Mouse (Mus musculus) spleen, postnatal 10 days (tissue): ENCODE measurements around the gene Pradc1.
"Not testable (repeated sequence)": the region's sequence is repeated elsewhere in the genome, so short reads cannot be mapped to it uniquely, and the experiment has no call there.

Experiments used
- DNase-seq, 2 experiments: peaks; one replicate each; pipeline ENCODE4 v3.0.0; 2021 to 2022; ENCODE audit warnings: low spot score in 2 of 2

The Pradc1 gene

GRCm38 (mm10) chr6:85450697-85451663 lies 790 bp downstream of the Pradc1 start, which contains the start of gene Cct7:
Cct7 (plus strand) TSS chr6:85451514.
- DNase-seq: peak; percentile 97 to 99

- DNase-seq: not testable (repeated sequence)
These were observed 1.6 kb downstream of the Pradc1 start for GRCm38 (mm10) chr6:85450140-85450539.

DNA sequence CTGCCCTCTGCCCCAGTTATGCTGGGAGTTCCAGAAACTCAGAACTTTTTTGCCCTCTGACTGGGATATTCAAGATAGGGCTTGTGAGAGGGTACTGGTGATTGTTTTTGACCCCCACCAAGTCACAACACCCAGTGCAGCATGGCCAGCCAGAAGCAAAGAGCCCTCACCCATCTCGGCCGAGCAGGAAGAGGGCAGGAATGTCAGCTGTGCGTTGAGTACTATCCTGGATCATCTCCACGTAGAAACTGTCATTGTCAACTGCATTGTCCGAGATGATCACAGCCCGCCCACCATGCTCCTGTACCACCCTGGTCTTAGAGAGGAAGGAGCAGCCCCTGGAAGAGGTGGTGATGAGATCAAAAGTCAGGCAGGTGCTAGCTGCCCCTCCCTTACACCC lies 4.4 kb downstream of the Pradc1 start:
- no peak for DNase-seq

- no peak for DNase-seq
These were observed 6.5 kb downstream of the Pradc1 start for GRCm38 (mm10) chr6:85445286-85445685.

- no peak for DNase-seq
These were observed 7.4 kb downstream of the Pradc1 start for GRCm38 (mm10) chr6:85444266-85444965.

GRCm38 (mm10) chr6:85443488-85444233 lies 8.1 kb downstream of the Pradc1 start:
- no peak for DNase-seq

- DNase-seq: no peak
These were observed 10.6 kb downstream of the Pradc1 start for GRCm38 (mm10) chr6:85441142-85441541.

GRCm38 (mm10) chr6:85436631-85437030 lies 15.1 kb downstream of the Pradc1 start:
- no peak for DNase-seq

DNA sequence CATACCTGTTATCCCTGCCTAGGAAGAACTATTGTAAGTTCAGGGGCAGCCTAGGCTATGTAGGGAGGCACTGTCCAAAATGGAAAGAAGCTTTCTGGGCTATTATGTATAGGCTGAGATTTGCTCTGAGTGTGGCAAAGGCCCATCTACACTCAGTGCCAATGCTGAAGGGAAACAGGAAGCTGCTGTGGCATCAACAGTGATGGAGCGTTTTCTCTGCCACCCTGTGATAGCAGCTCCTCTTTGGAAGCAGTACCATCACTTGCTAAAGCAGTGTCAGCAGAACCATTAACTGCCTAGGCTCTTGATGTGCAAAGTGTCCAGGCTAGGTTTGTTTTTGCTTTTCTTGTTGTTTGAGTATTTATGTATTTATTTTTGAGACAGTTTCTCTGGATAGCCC lies 15.6 kb downstream of the Pradc1 start:
- DNase-seq: no peak

GRCm38 (mm10) chr6:85433865-85434264 lies 17.9 kb downstream of the Pradc1 start:
- DNase-seq: no peak

DNA sequence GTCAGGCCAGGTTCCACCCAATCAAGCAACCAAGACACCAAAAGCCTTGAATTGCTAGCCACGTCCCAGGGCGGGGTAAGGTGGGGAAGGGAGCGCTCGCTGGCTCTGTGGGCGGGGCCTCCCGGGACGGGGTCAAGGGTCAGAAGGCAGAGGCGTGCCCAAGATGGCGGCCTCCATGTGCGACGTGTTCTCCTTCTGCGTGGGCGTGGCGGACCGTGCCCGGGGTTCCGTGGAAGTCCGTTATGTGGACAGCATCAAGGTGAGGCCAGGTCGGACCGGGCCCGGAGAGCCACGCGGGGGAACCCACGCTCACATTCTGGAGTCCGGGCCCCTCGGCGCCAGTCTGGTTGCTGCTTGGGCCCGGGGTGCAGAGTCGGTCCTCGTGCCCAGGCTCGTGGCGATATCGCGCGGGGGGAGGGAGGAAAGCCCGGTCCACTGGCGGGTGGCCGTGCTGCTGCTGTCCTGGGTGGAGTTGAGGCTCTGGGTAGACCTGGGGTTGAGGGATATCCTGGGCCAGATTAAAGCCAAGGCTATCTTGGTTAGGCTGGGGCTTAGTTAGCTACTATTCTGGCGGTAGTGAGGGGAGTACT lies 19.8 kb downstream of the Pradc1 start, which contains the start of gene Smyd5:
Gene Smyd5, plus strand, starts transcription at position 148 of the 590 bp plus-strand sequence.
- DNase-seq: peak; percentile 79 to 92

DNA sequence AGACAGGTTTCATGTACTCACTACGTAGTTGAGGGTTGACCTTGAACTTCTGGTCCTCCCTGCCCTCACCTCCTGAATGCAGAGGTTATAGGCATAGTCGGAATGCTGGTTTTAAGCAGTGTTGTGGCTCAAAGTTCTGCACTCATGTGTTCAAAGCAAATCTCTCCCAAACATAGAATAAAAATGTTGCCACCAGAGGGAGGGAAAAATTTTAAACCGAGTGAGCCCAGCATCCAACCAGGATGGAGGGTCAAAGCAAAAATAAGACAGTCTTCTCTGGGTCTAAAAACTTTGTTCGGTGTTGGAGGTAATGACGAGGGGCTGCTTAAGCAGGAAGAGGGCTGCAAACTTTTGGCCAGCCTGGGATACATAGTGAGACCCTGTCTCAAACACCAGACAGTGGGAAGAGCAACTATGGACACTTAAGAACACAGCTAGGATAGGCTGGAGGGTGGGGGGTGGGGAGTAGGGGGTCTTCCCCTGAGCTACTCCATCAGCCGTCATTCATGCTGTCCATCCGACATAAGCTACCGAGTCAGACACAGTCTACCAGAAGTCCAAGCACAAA lies 20.4 kb downstream of the Pradc1 start:
- DNase-seq: no peak

- no peak for DNase-seq
These were observed 27.9 kb downstream of the Pradc1 start, which contains the start of gene Noto for GRCm38 (mm10) chr6:85423836-85424379. Noto (plus strand) TSS chr6:85423886.

GRCm38 (mm10) chr6:85419150-85419549 lies 32.6 kb downstream of the Pradc1 start:
- DNase-seq: no peak

DNA sequence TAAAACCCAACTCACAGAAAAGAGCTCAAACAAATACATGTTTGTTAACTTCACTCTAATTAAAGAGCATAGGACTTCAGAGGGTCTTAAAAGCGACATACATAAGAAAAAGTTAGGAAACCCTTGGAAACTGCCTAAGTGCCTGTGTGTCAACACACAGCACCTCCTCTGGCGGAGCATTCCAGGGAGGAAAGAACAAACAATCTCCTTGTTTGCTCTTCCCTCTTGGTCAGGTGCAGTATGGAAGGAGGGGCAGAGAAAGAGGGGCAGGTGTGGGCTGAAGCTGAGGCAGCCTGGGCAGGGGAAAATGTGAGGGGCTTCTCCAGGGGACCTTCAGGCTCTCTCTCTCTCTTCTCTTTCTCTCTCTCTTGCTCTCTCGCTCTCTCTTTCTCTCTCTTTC lies 35.9 kb downstream of the Pradc1 start:
- no peak for DNase-seq

DNA sequence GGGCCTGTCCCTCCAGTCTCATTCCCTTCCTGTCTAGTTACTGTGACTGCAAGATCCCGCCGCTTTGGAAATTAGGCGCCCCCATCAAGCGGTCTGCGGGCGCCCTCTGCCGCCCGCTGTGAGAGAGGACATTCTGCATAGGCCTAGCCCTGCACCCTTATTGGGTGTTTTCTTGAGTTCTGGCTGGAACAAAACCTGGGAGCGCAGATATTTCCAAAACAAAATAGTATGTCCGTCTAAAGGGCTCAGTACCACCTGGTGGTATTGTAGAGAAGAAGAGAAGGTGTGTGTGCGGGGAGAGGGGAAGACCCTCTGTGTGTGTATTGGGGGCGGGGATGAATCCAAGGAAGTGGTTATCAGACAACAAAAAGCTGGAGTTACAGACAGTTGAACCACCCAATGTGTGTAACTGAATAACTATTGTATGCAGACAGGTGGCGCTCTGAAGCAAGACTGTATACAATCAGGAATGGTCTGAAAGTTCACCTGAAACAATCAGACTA lies 40.9 kb downstream of the Pradc1 start:
- DNase-seq: peak in 1 of 2 experiments; percentile 44

DNA sequence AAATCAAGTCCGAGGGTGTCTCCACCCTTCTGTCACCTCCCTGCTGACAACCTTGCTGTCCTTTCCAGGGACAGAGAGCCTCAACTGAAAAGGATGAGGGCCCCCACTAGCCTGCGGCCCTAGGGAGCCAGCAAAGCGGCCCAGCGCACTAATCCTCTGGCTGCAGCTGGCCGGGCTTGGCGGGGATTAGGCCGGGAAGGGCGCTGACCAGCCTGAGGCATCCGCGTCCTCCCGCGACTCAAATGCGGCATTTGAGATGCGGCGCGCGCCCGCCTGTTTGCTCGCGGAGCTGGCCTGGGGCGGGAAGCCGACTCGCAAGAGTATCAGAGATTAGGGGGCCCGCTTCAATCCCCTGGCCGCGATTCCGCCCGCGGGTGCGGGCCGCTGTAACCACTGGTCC lies 42.8 kb downstream of the Pradc1 start:
- DNase-seq: no peak

DNA sequence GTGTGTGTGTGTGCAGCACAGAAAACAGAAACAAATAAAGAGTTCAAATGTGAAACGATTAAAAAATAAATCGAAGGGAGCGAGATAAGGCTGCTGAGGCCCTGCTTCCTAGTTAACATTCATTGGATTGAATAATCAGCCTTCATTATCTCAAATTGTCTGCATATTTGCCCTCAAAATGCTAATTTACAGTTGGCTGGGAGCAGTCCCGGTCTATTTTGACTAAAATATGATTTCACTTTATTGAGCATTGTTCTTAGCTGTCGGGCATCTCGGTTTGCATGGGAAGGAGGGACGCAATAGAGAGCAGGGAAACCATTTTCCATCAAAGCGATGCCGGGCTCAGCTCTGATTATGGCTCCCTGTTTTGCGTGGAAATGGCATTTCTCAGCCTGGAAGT lies 48.7 kb downstream of the Pradc1 start:
- no peak for DNase-seq

- no peak for DNase-seq
These were observed 49.2 kb downstream of the Pradc1 start for GRCm38 (mm10) chr6:85402613-85403012.

DNA sequence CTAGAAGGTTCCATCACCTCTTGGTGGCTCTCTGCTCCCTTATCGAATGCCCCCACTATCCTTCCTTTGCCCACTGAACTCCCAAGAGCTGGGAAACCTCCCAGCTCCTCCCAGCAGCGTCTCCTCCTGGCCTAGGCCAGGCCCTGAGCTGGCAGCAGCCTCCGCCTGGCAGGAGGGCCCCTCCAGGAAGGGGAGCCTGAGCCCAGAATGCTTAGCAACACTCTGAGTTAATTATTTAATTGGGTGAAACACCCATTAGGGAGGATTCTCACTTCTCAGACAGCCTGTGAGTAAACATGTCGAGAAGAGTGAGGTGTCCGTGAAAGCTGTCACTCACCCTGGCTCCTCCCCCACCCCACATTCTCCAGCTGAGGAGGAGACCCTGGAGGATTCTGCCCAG lies 52.1 kb downstream of the Pradc1 start:
- no peak for DNase-seq

- peak in 1 of 2 experiments; percentile 58 for DNase-seq
These were observed 54.6 kb downstream of the Pradc1 start for GRCm38 (mm10) chr6:85397165-85397564.
